Mouse (Mus musculus) fat pad, adult 2 months (tissue): ENCODE results near the gene Gm49661.

Source experiments
- DNase-seq: peaks from one replicate; pipeline ENCODE4 v3.0.0-alpha.2; 2011; ENCODE audit warnings: low read depth, low spot score; ENCODE audit errors: extremely low read depth

Gene Gm49661

GRCm38 (mm10) chr8:84969241-84970134 lies at the start of gene Gm49661, which contains the start of the genes Prdx2 and Rnaseh2a:
Gene Gm49661 (minus strand): TSS chr8:84969433.
Gene Prdx2 (plus strand): TSS chr8:84969587.
Gene Rnaseh2a (minus strand): TSS chr8:84969767.
- DNase-seq, result no peak

DNA sequence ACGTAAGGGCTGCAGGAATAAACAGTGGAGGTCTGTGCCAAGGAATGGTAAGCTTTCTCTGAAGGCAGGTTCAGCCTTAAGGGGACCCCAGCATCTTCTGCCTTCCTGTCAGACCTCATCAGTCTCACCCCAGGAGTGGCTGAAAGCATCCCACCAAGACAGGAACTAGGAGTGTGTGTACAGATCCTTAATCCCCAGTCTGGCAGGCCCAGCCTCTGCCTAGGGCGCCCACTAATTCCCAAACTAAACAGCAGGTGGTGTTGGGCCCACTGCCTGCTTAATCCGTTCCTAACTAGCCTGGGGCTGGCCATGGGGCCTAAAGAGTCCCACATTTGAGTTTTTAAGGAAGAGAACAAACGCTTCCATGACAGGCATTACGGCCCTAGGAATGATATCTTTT lies 48.0 kb upstream of the Gm49661 start:
- DNase-seq, result no peak

GRCm38 (mm10) chr8:85016724-85017123 lies 47.5 kb upstream of the Gm49661 start:
- no peak for DNase-seq

- no peak for DNase-seq
Measured at GRCm38 (mm10) chr8:85014431-85014830, 45.2 kb upstream of the Gm49661 start, which contains the start of gene Best2. Gene Best2 (minus strand): TSS chr8:85014531.

- no peak for DNase-seq
Measured at GRCm38 (mm10) chr8:85013230-85013840, 44.1 kb upstream of the Gm49661 start.

DNA sequence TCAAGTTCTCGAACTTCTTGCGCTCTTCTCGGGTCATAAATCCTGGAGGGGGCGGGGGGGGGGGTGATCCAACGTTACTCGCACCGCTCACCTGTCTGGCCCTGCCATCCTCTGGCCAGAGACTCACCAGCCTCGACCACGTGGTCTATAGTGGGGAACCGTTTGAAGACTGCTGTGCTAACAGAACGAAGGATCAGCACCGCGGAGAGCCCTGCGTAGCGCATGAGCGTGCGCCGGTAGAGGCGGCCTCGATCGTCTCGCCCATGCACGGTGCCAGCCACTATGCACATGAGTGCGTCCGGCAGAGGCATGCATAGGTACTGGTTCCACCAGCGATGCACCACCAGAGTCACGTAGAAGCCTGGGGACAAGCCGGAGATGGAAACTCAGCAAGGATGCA lies 42.0 kb upstream of the Gm49661 start:
- DNase-seq, result no peak

- no peak for DNase-seq
Measured at GRCm38 (mm10) chr8:85007686-85008085, 38.5 kb upstream of the Gm49661 start.

DNA sequence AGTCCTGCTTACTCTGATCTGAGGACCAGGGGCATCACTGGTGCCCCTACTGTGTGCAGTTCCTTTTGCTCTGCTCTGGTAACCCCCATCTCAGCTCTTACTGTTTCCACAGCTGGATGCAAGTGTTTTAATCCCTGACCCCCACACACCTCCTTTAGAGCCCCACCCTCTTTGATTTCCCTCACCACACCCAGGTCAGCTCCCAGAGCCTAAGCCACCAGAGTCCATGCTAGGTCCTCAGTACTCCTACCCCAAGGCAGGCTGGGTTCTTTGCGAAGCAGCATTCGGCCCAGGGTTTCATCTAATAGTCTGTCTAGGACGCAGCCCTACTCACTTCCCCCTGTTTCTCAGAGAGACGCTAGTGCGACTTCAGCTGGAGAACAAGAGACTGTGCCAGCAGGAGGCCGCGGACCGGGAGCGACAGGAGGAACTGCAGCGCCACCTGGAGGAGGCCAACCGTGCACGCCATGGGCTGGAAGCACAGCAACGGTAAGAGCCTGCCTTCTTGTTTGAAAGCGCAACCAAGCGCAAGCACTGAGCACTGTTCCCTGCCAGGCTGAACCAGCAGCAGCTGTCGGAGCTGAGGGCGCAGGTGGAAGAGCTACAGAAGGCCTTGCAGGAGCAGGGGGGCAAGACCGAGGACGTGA lies 28.5 kb upstream of the Gm49661 start:
- no peak for DNase-seq

DNA sequence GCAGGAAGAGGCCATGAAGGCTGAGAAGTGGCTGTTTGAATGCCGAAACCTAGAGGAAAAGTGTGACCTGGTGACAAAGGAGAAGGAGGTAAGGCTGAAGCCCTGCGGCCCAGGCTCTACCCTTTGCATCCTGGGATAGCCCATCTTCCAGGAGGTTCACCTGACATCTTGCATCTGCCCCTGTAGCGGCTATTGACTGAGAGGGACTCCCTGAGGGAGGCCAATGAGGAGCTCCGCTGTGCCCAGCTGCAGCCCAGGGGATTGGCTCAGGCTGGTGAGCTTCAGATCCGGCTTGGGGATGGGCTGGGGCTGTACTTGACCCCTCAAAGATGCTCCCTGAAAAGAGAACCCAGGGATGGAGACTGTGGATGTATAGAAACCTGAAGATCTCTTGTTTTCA lies 27.7 kb upstream of the Gm49661 start:
- DNase-seq, result no peak

- DNase-seq, result no peak
Measured at GRCm38 (mm10) chr8:84995680-84996079, 26.4 kb upstream of the Gm49661 start.

- no peak for DNase-seq
Measured at GRCm38 (mm10) chr8:84994375-84994774, 25.1 kb upstream of the Gm49661 start.

GRCm38 (mm10) chr8:84990836-84991235 lies 21.6 kb upstream of the Gm49661 start:
- peak; percentile 85 for DNase-seq

DNA sequence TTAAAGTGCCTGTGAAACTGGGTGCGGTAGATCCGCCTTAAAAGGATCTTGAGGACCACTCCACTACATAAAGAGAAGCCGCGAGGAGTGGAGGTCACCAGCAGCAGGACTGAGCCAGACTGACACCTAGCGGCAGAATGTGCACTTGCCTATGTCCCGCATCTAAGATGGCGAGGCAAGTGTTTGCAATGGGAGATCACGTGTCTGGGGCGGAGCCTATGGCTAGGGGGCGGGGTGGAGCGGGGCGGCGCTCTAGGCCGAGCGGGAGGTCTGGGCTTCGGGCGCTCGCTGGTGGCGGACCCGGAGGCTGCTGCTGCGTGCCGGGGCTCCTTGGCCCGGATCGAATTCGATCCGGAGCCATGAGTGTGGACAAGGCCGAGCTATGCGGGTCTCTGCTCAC lies 21.1 kb upstream of the Gm49661 start, which contains the start of gene Hook2:
TSS of gene Hook2 (plus strand) at position 255 of the 400 bp plus-strand sequence.
- no peak for DNase-seq

- DNase-seq, result no peak
Measured at GRCm38 (mm10) chr8:84989810-84990209, 20.6 kb upstream of the Gm49661 start.

GRCm38 (mm10) chr8:84989311-84989731 lies 20.1 kb upstream of the Gm49661 start:
- DNase-seq, result no peak

DNA sequence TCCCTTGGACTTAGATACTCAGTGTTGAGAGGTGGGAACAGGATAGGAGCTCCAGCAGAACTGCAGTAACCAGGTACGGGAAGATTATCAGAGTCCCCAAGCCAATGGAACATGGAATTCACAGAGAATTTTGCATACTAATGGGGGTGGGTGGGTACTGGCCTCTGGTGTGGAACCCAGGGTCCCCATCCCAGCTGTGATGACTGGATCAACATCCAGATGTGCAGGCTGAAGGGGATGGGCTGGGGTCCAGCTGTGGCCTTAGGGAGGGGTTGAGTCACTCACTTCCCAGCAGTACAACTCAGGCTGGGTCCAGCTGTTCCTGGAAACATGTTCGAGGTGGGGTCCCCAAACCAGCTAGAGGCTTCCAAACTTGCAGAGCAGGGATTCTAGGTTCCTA lies 18.7 kb upstream of the Gm49661 start:
- DNase-seq, result no peak

DNA sequence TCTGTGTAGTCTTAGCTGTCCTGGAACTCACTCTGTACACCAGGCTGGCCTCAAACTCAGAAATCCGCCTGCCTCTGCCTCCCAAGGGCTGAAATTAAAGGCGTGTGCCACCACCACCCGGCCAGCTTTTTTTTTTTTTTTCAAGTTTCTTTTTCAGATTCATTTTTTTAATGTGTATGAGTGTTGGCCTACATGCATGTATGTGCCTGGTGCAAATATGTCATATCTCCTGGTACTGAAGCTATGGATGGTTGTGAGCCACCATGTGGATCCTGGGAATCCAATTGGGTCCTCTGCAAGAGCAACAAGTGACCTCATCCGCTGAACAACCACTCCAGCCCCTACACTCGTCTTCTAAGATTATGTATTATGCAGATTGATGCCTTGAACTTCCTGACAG lies 18.2 kb upstream of the Gm49661 start:
- no peak for DNase-seq

DNA sequence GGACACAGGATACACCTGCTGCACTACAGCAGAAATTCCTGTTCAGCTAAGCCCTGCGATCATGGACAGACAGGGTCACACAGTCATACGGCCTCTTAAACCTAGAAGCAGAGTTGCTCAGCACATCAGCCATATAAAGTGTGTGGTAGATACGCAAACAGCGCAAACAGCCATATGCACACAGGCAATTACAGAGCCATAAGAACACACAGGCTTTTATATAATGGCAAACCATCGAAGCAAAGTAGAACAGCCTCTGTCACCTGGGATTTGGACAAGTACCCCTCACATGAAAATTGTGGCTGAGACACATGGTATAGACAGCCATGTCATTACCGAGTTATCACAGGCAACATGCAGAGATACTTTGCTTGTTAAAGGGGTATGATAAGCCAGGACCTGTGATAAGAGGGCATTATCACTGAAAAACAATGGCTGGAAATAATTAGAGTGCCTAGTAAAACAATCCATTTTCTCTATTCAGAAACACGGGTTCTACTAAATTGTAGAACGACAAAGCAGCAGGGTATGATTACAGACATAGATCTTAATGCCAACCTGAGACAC lies 17.2 kb upstream of the Gm49661 start:
- no peak for DNase-seq

DNA sequence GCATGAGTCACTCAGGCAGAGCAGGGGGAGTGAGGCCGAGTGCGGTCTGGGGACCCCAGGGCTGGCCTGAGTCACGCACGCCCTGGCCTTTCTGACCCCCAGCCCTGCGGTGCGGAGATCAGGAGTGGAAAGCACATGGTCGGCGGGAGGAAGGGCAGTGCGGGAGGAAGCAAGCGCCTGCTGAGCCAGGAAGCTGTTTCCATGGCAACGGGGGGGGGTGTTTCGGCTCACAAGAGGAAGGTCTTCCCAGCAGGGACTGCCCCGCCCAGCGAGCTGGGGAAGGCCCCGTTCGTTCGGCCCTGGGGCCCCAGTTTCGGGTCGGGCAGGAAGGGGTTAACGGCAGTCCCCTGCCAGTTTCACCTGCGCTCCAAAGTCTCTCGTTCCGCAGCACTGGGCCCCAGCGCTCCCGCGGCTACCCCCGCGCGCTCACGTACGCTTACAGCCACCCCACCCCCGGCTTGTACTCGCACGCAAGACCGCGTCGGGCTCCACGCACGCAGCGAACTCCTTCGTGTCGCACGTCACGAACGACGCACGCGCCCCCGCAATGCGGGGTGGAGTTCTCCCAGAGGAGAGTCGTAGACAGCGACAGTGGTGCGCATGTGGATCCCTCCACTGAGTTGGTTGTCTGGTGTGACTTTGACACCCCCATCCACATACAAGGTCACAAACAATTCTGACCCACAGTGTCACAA lies 16.6 kb upstream of the Gm49661 start:
- DNase-seq, result no peak

DNA sequence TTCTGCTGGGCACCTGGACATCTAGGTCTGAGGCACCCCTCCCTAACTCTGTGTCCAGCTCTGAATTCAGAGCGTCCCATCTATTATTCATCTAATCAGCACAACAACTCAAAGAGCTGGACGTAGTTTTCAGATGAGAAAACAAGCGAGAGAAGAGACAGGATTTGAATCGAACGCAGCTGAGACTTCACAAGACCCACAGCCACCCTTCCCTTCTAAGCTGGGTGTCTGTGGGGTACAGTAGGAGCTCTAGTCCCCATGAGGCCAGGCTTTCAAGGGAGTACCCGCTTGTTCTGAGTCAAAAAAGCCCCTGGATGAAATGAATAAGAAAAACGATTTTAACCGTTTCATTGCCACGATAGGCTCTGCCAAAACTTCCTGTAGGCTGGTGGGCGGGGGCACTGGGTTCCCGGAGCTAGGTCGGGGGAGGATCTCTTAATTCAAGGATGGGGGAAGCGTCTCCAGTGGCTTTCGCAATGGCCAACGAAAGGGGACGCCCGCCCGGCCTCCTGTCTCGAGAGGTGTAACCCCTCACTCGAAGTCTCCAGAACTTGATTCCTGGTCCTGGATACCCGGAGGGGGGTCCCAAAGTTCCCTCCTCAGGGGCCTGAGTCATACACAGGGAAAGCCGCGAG lies 15.9 kb upstream of the Gm49661 start:
- no peak for DNase-seq
